Mouse (Mus musculus): ENCODE measurements around the gene Il20ra. TPM values are rescaled to one million over a fixed set of nuclear protein-coding genes. Genes with fewer than 3 reads are reported as not detected.
A peak's percentile ranks its signal among the peaks of the same experiment; 100 is the strongest.
"Not testable (repeated sequence)": the region's sequence is repeated elsewhere in the genome, so short reads cannot be mapped to it uniquely, and the experiment has no call there.

Il20ra gene
- polyA plus RNA-seq, 1 experiment from 2014 or later: 0.73 TPM

- no peaks in the 10 kb centered on the region for H3K36me3 ChIP-seq
- H3K4me1 ChIP-seq: no peaks in the 10 kb centered on the region
- no peak for ATAC-seq (ENCODE audit: low FRiP score, low read depth)
- H3K9me3 ChIP-seq: no peaks in the 10 kb centered on the region
- no peak overlapping the region for H3K4me2 ChIP-seq (replicated peaks)
- 58% methylated on average over 12 of the region's 12 CpGs for WGBS
- no peak overlapping the region for H3K9ac ChIP-seq
- no peak overlapping the region for H3K27ac ChIP-seq
- no peak overlapping the region for H3K4me3 ChIP-seq
- peaks cover 24% of the 10 kb centered on the region for H3K27me3 ChIP-seq
Observed at GRCm38 (mm10) chr10:19708277-19709070, 3.9 kb upstream of the Il20ra start.

- H3K9ac ChIP-seq: no peak overlapping the region
- H3K36me3 ChIP-seq: no peaks in the 10 kb centered on the region
- no peak overlapping the region for H3K4me3 ChIP-seq
- no peak for ATAC-seq (ENCODE audit: low FRiP score, low read depth)
- no peak overlapping the region for H3K27ac ChIP-seq
- 0 out of 2 replicates have a peak, but pooled peaks cover 1% of the 10 kb centered on the region for H3K4me1 ChIP-seq
- no peak overlapping the region for H3K4me2 ChIP-seq (replicated peaks)
- 78% methylated on average over 3 of the region's 3 CpGs for WGBS
- H3K9me3 ChIP-seq: no peaks in the 10 kb centered on the region
- peaks cover 38% of the 10 kb centered on the region for H3K27me3 ChIP-seq
Observed at GRCm38 (mm10) chr10:19711020-19711419, 1.4 kb upstream of the Il20ra start.

- Histone ChIP-seq H3K36me3 (no peaks in the 10 kb centered on the region), H3K4me1 (peaks cover 4% of the 10 kb centered on the region; the same call in 1 of the 2 replicates), H3K27me3 (peaks cover 38% of the 10 kb centered on the region), H3K4me2 (replicated peaks) (peak overlapping the region; percentile 86), H3K4me3 (no peak overlapping the region), H3K9me3 (no peaks in the 10 kb centered on the region), H3K9ac (no peak overlapping the region), H3K27ac (no peak overlapping the region)
- WGBS: 50% methylated on average over 7 of the region's 7 CpGs
- ATAC-seq (ENCODE audit: low FRiP score, low read depth): no peak
Observed at GRCm38 (mm10) chr10:19711551-19712171, 709 bp upstream of the Il20ra start.

GRCm38 (mm10) chr10:19718627-19719026 lies 6.3 kb downstream of the Il20ra start:
- no peak overlapping the region for H3K27ac ChIP-seq
- H3K4me2 ChIP-seq (replicated peaks): no peak overlapping the region
- no peaks in the 10 kb centered on the region for H3K9me3 ChIP-seq
- peaks cover 4% of the 10 kb centered on the region; the same call in 1 of the 2 replicates for H3K4me1 ChIP-seq
- H3K9ac ChIP-seq: no peak overlapping the region
- no peaks in the 10 kb centered on the region for H3K36me3 ChIP-seq
- peaks cover 13% of the 10 kb centered on the region for H3K27me3 ChIP-seq
- no peak for ATAC-seq (ENCODE audit: low FRiP score, low read depth)
- 81% methylated on average over 3 of the region's 3 CpGs for WGBS
- no peak overlapping the region for H3K4me3 ChIP-seq

GRCm38 (mm10) chr10:19722320-19722719 lies 9.9 kb downstream of the Il20ra start:
- Histone ChIP-seq H3K27me3 (no peaks in the 10 kb centered on the region), H3K4me2 (replicated peaks) (no peak overlapping the region), H3K4me1 (no peaks in the 10 kb centered on the region), H3K36me3 (no peaks in the 10 kb centered on the region), H3K4me3 (no peak overlapping the region), H3K9me3 (no peaks in the 10 kb centered on the region), H3K27ac (no peak overlapping the region), H3K9ac (no peak overlapping the region)
- WGBS: 56% methylated on average over 3 of the region's 3 CpGs
- ATAC-seq (ENCODE audit: low FRiP score, low read depth): no peak

GRCm38 (mm10) chr10:19724158-19724832 lies 11.9 kb downstream of the Il20ra start:
- WGBS: 88% methylated on average over 11 of the region's 11 CpGs
- Histone ChIP-seq H3K27ac (no peak overlapping the region), H3K27me3 (no peaks in the 10 kb centered on the region), H3K4me1 (no peaks in the 10 kb centered on the region), H3K4me3 (no peak overlapping the region), H3K9me3 (no peaks in the 10 kb centered on the region), H3K4me2 (replicated peaks) (no peak overlapping the region), H3K9ac (no peak overlapping the region), H3K36me3 (no peaks in the 10 kb centered on the region)
- no peak for ATAC-seq (ENCODE audit: low FRiP score, low read depth)

GRCm38 (mm10) chr10:19738442-19738841 lies 26.1 kb downstream of the Il20ra start:
- not testable (repeated sequence) for ATAC-seq (ENCODE audit: low FRiP score, low read depth); H3K9me3 ChIP-seq; H3K4me3 ChIP-seq; H3K36me3 ChIP-seq; H3K27me3 ChIP-seq; H3K4me1 ChIP-seq; H3K9ac ChIP-seq; H3K4me2 ChIP-seq (replicated peaks); H3K27ac ChIP-seq
- WGBS: 89% methylated on average over 2 of the region's 2 CpGs

GRCm38 (mm10) chr10:19745662-19746061 lies 33.3 kb downstream of the Il20ra start:
- Histone ChIP-seq H3K27me3 (no peaks in the 10 kb centered on the region), H3K9ac (no peak overlapping the region), H3K27ac (no peak overlapping the region), H3K36me3 (no peaks in the 10 kb centered on the region), H3K4me2 (replicated peaks) (no peak overlapping the region), H3K4me1 (no peaks in the 10 kb centered on the region), H3K9me3 (no peaks in the 10 kb centered on the region), H3K4me3 (no peak overlapping the region)
- 33% methylated on average over 1 of the region's 1 CpGs for WGBS
- no peak for ATAC-seq (ENCODE audit: low FRiP score, low read depth)

- Histone ChIP-seq H3K4me2 (replicated peaks) (no peak overlapping the region), H3K4me1 (no peaks in the 10 kb centered on the region), H3K27me3 (no peaks in the 10 kb centered on the region), H3K4me3 (no peak overlapping the region), H3K9me3 (no peaks in the 10 kb centered on the region), H3K36me3 (no peaks in the 10 kb centered on the region), H3K9ac (no peak overlapping the region), H3K27ac (no peak overlapping the region)
- WGBS: 71% methylated on average over 1 of the region's 1 CpGs
- ATAC-seq (ENCODE audit: low FRiP score, low read depth): no peak
Observed at GRCm38 (mm10) chr10:19746156-19746555, 33.8 kb downstream of the Il20ra start.

GRCm38 (mm10) chr10:19747661-19748060 lies 35.3 kb downstream of the Il20ra start:
- Histone ChIP-seq H3K9ac (no peak overlapping the region), H3K4me1 (no peaks in the 10 kb centered on the region), H3K27ac (no peak overlapping the region), H3K27me3 (no peaks in the 10 kb centered on the region), H3K9me3 (no peaks in the 10 kb centered on the region), H3K4me3 (no peak overlapping the region), H3K4me2 (replicated peaks) (no peak overlapping the region), H3K36me3 (no peaks in the 10 kb centered on the region)
- no peak for ATAC-seq (ENCODE audit: low FRiP score, low read depth)
- WGBS: 82% methylated on average over 4 of the region's 4 CpGs

- Histone ChIP-seq H3K27ac (no peak overlapping the region), H3K9ac (no peak overlapping the region), H3K27me3 (no peaks in the 10 kb centered on the region), H3K36me3 (no peaks in the 10 kb centered on the region), H3K4me1 (no peaks in the 10 kb centered on the region), H3K9me3 (no peaks in the 10 kb centered on the region), H3K4me2 (replicated peaks) (no peak overlapping the region), H3K4me3 (no peak overlapping the region)
- 72% methylated on average over 2 of the region's 2 CpGs for WGBS
- no peak for ATAC-seq (ENCODE audit: low FRiP score, low read depth)
Observed at GRCm38 (mm10) chr10:19765459-19765858, 53.1 kb downstream of the Il20ra start.

GRCm38 (mm10) chr10:19779092-19779491 lies 66.7 kb downstream of the Il20ra start:
- Histone ChIP-seq H3K36me3 (no peaks in the 10 kb centered on the region), H3K9me3 (no peaks in the 10 kb centered on the region)
- whole genome bisulfite sequencing: 61% methylated on average over 12 of the region's 12 CpGs

More at GRCm38 (mm10) chr10:19779092-19779491, 66.7 kb downstream of the Il20ra start:
- no peak overlapping the region for H3K4me2 ChIP-seq (replicated peaks)
- no peak overlapping the region for H3K4me3 ChIP-seq
- H3K27ac ChIP-seq: no peak overlapping the region
- no peak overlapping the region for H3K9ac ChIP-seq
- H3K4me1 ChIP-seq: no peaks in the 10 kb centered on the region
- ATAC-seq (ENCODE audit: low FRiP score, low read depth): no peak
- no peaks in the 10 kb centered on the region for H3K27me3 ChIP-seq
